Mouse (Mus musculus) brain, embryonic 14.5 days (tissue): Measurements from ENCODE around the gene 1700024G13Rik.

Source experiments
- CTCF ChIP-seq: fragments of 200-500 bp; IDR thresholded peaks from 2 replicates; pipeline ENCODE4 v1.5.1; 2012; ENCODE audit warnings: inconsistent platforms, mild to moderate bottlenecking, moderate library complexity, borderline replicate concordance; ENCODE audit not compliant: insufficient read depth, insufficient read length; ENCODE audit errors: extremely low read depth
- POLR2A ChIP-seq: fragments of 200-500 bp; IDR thresholded peaks from 2 replicates; pipeline ENCODE4 v1.6.1; 2012; ENCODE audit warnings: mild to moderate bottlenecking, inconsistent platforms, borderline replicate concordance; ENCODE audit not compliant: poor library complexity, insufficient read depth, insufficient read length, severe bottlenecking; ENCODE audit errors: extremely low read depth

DNA sequence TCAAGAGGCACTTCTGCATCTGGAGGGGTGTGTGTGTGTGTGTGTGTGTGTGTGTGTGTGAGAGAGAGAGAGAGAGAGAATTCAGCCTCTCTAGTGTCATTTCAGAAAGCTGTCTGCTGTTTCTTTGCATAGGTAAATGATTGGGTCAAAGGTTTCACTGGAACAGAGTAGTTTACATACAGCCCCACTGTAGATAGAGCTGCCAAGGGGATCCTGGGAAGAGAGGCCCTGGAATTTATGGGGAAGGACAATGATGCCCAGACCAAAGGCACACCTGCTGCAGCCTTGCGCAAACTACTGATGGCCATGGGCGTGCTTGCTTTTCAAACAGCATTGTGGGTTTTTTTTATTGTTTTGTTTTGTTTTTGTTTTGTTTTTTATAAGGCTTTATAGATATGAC is 15.7 kb downstream of the 1700024G13Rik start:
- TF ChIP-seq POLR2A (no peak), CTCF (no peak)
